Mouse (Mus musculus): Measurements from ENCODE around the gene Trio. TPM values are rescaled to one million over a fixed set of nuclear protein-coding genes. Genes with fewer than 3 reads are reported as not detected.

Gene Trio
- polyA plus RNA-seq, 1 experiment from 2014 or later = 37.5 TPM

DNA sequence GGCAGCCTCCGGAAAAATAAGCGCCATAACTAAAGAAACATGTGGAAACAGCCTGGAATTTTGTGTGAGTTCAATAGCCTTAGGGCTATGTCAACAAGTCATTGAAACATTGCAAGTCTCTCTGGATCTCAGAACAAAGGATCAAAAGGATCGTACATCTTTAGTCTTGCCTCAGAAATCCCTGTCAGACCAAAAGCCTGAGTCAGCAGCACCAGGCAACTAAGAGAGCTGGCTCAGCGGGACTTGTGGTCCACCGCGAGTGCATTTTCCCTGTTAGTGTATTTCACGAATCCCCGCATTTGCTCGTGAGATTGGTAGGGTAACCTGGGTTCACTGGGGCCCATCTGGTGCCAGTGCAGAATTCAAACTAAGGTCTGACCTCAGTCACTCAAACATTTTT, 343.0 kb downstream of the Trio start:
- Histone ChIP-seq H3K9me3 (replicated peaks; ENCODE audit: control insufficient read depth, low read length, poor library complexity, severe bottlenecking) (no peaks in the 10 kb centered on the region), H3K4me2 (ENCODE audit: low read length) (no peak overlapping the region), H3K27me3 (ENCODE audit: control insufficient read depth, insufficient read depth, low read depth, low read length) (no peaks in the 10 kb centered on the region), H3K4me3 (ENCODE audit: low read depth, low read length) (no peak overlapping the region), H3K9ac (ENCODE audit: low read depth, low read length) (no peak overlapping the region), H3K36me3 (ENCODE audit: control insufficient read depth, insufficient read depth, low read length) (no peaks in the 10 kb centered on the region), H3K4me1 (ENCODE audit: control insufficient read depth, insufficient read depth, low read length) (0 out of 2 replicates have a peak, but pooled peaks cover 2% of the 10 kb centered on the region), H3K27ac (ENCODE audit: low read length) (no peak overlapping the region)
- 13% methylated on average over 9 of the region's 9 CpGs for WGBS
- ATAC-seq = no peak

DNA sequence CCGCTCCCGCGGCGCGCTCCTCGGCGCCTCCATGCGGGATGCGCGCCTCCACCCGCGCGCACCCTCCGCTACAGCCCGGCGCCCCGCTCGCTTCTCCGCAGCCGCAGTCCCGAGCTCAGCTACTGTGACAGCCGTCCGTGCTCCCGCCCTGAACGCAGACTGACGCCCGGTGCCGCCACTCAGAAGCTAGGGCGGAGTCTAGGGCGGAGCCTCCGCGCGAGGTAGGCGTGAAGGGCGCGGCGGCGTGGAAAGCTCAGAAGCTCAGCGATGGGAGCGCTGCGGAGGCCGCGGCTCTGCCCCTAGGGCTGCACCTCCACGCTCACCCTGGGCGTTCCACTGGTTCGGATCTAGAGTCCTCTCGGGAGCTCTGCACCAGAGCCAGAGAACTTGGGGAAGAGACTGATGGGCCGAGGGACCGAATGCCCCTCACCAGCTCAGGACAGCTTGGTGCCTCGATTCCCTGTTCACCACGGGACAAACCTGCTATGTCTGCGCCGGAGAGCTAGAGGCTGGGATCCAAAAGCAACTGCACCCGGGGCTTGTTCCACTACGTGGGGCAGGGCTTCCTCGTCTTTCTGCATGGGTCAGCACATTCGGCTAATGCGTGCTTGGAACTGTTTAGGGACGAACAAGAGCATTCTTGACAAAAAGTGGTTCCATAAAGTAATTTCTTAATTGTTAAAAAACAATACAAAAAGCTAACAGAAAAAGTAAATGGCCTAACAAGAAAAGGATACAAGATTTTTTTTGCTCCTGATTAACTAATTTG, 344.0 kb downstream of the Trio start, which contains the start of gene Otulinl:
Gene Otulinl (minus strand): TSS at position 161 of the 769 bp plus-strand sequence.
- 0 out of 2 replicates have a peak, but pooled peaks cover 6% of the 10 kb centered on the region for H3K4me1 ChIP-seq (ENCODE audit: control insufficient read depth, insufficient read depth, low read length)
- peak within 1 kb of the TSS; percentile 39 for H3K27ac ChIP-seq (ENCODE audit: low read length)
- peak; percentile 100 for ATAC-seq
- no peaks in the 10 kb centered on the region for H3K27me3 ChIP-seq (ENCODE audit: control insufficient read depth, insufficient read depth, low read depth, low read length)
- H3K9me3 ChIP-seq (replicated peaks; ENCODE audit: control insufficient read depth, low read length, poor library complexity, severe bottlenecking) = no peaks in the 10 kb centered on the region
- 1% methylated on average over 55 of the region's 59 CpGs for WGBS
- peak within 1 kb of the TSS; percentile 77 for H3K9ac ChIP-seq (ENCODE audit: low read depth, low read length)
- no peaks in the 10 kb centered on the region for H3K36me3 ChIP-seq (ENCODE audit: control insufficient read depth, insufficient read depth, low read length)
- H3K4me2 ChIP-seq (ENCODE audit: low read length) = peak within 1 kb of the TSS; percentile 69
- H3K4me3 ChIP-seq (ENCODE audit: low read depth, low read length) = peak within 1 kb of the TSS; percentile 60

DNA sequence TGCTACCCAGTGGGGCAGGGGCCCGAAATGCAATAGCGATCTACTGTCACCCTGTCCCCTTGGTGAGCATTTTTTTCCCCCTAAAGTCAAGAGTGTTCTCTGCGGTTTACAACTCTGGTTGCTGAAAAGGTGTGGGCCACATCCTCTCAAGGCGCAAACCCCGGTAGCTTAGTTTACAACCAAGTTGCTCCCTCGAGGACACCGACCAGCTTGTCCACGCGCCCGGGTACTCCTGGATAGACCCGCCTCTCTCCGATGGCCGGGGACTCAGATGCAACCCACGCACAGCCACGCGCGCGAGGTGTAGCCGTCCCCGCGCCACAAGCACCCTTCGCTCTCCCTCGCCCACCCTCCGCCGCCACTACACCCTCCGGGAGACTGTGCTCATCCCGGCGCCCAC, 344.7 kb downstream of the Trio start:
- WGBS = 3% methylated on average over 28 of the region's 28 CpGs
- H3K36me3 ChIP-seq (ENCODE audit: control insufficient read depth, insufficient read depth, low read length) = no peaks in the 10 kb centered on the region
- no peaks in the 10 kb centered on the region for H3K9me3 ChIP-seq (replicated peaks; ENCODE audit: control insufficient read depth, low read length, poor library complexity, severe bottlenecking)
- peak overlapping the region; percentile 77 for H3K9ac ChIP-seq (ENCODE audit: low read depth, low read length)
- no peaks in the 10 kb centered on the region for H3K27me3 ChIP-seq (ENCODE audit: control insufficient read depth, insufficient read depth, low read depth, low read length)
- peak overlapping the region; percentile 69 for H3K4me2 ChIP-seq (ENCODE audit: low read length)
- no peak; the same call in 1 of the 2 replicates for ATAC-seq
- H3K27ac ChIP-seq (ENCODE audit: low read length) = peak overlapping the region; percentile 39
- H3K4me3 ChIP-seq (ENCODE audit: low read depth, low read length) = peak overlapping the region; percentile 60
- H3K4me1 ChIP-seq (ENCODE audit: control insufficient read depth, insufficient read depth, low read length) = peaks cover 9% of the 10 kb centered on the region; the same call in 1 of the 2 replicates

Other genes with a start within 250 kb of the Trio start
- 0.21 and 0.25 TPM in 2 replicates for gene Dnah5, start 177.9 kb upstream of the Trio start, polyA plus RNA-seq (2015; fragmentation: Nextera tagmentation; extraction: Ambion mirVana)